Mouse (Mus musculus) liver, adult 2 months (tissue): ENCODE results near the gene Ampd3.

Experiments
- CTCF ChIP-seq: fragments of 200-500 bp; IDR thresholded peaks from 2 replicates; pipeline ENCODE4 v1.5.1; 2011; ENCODE audit warnings: low read depth, low read length, control low read depth
- POLR2A ChIP-seq: fragments of 200-500 bp; IDR thresholded peaks from 2 replicates; pipeline ENCODE4 v1.6.1; 2011; ENCODE audit warnings: low read length, control low read depth; ENCODE audit not compliant: insufficient read depth; ENCODE audit errors: extremely low read depth

DNA sequence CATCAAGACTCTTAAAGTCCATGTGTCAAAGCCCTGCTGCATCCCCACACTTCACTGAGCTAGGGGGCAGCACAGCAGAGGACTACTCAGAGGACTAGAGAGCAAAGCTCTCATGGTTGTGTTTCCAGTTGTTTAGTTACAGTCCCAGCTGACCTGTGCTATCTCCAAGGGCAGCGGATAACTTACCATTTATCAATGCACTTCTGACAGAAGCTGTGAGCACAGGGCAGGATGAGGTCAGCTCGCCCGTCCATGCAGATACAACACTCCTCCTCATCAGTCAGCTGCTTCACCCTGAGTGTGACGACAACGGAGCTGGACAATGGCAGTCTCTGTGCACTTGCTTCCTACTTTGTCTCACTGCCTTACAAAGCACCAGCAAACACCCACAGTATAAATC is 53.1 kb downstream of the Ampd3 start:
- TF ChIP-seq CTCF (no peak), POLR2A (no peak)
